Mouse (Mus musculus) bone marrow, adult 2 months (tissue): ENCODE measurements around the gene Tsc1.

Source experiments
- CTCF ChIP-seq: fragments of 200-500 bp; IDR thresholded peaks from 2 replicates; pipeline ENCODE4 v1.5.1; 2011; ENCODE audit warnings: low read length, control low read depth; ENCODE audit not compliant: control insufficient read depth, insufficient read depth
- POLR2A ChIP-seq: fragments of 200-500 bp; IDR thresholded peaks from 2 replicates; pipeline ENCODE4 v1.6.1; 2011; ENCODE audit warnings: low read depth, mild to moderate bottlenecking, control low read depth, low read length, borderline replicate concordance; ENCODE audit not compliant: control insufficient read depth

GRCm38 (mm10) chr2:28619369-28619768 lies 21.7 kb upstream of the Tsc1 start:
- TF ChIP-seq CTCF (no peak), POLR2A (no peak)
